Mouse (Mus musculus): ENCODE results near the gene Txndc17. TPM values are rescaled to one million over a fixed set of nuclear protein-coding genes. Genes with fewer than 3 reads are reported as not detected.
A peak's percentile ranks its signal among the peaks of the same experiment; 100 is the strongest.
"Not testable (repeated sequence)": the region's sequence is repeated elsewhere in the genome, so short reads cannot be mapped to it uniquely, and the experiment has no call there.

The Txndc17 gene
- polyA plus RNA-seq (2014; fragmentation: Nextera tagmentation; extraction: Ambion mirVana): 197 and 203 TPM in 2 replicates

DNA sequence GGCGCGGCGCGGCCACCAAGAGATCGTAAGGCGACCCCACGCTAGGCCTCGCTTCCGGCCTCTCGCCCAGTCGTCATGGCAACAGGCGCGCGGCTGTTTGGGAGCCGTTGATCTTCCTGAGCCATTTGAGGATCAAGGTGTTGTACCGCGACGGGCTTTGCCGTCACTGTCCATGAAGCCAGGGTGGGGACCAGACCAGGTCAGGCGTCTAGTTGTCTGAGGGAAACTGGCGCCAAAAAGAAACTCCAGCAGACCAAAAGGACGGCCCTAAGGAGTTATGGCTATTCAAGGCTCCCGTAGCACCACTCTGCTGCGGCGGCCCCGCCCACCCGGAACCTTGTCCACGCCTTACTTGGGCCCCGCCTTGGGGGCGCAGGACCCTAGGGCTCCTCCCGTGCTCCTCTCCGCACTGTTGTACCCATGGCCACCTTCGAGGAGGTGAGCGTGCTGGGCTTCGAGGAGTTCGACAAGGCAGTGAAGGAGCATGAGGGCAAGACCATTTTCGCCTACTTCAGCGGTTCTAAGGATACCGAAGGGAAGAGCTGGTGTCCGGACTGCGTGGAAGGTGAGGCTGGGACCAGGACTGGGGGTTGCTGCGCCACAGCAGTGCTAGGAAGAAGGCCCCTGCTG lies at the start of gene Txndc17, which contains the start of gene 4933427D14Rik:
Gene Txndc17, plus strand, starts transcription at position 344 of the 630 bp plus-strand sequence.
Gene 4933427D14Rik, minus strand, starts transcription at position 256 of the 630 bp plus-strand sequence.
- DNase-seq (ENCODE audit: low spot score): peak; percentile 94
- ATAC-seq (ENCODE audit: low read depth): peak; percentile 96
- H3K36me3 ChIP-seq (ENCODE audit: control insufficient read depth, insufficient read depth, low read length): peaks cover 36% of the 10 kb centered on the region
- peaks cover 10% of the 10 kb centered on the region for H3K4me1 ChIP-seq (ENCODE audit: control insufficient read depth, insufficient read depth, low read length)
- H3K9ac ChIP-seq (ENCODE audit: low read depth, low read length): peak within 1 kb of the TSS; percentile 82
- peak within 1 kb of the TSS; percentile 86 for H3K4me2 ChIP-seq (ENCODE audit: low read depth, low read length)
- H3K9me3 ChIP-seq (ENCODE audit: control insufficient read depth, low read length): no peaks in the 10 kb centered on the region
- under 1% methylated on average over 42 of the region's 42 CpGs for WGBS
- H3K4me3 ChIP-seq (ENCODE audit: low read depth, low read length): peak within 1 kb of the TSS; percentile 81
- H3K27ac ChIP-seq (replicated peaks; ENCODE audit: low read depth, low read length): peak within 1 kb of the TSS; percentile 81
- no peaks in the 10 kb centered on the region for H3K27me3 ChIP-seq (replicated peaks; ENCODE audit: control insufficient read depth, insufficient read depth, low read length)

DNA sequence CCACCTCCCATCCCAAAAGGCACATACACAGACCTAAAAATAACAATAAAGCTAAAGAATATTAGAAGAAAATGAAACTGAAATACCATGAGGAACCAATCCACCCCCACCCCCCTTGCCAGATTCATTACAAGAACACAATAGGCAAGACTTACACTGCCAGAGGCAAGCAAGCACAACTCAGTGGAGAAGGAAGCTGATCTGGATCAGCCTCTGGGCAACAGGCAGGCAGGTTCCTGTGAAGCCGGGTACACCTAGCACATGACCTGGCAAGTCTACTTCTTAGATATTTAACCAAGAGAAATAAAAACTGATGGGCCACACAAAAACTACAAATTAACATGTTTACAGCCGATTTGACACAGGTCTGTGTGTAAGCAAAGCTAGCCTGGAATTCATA lies 44.1 kb upstream of the Txndc17 start:
- 70% methylated on average over 2 of the region's 2 CpGs for WGBS

DNA sequence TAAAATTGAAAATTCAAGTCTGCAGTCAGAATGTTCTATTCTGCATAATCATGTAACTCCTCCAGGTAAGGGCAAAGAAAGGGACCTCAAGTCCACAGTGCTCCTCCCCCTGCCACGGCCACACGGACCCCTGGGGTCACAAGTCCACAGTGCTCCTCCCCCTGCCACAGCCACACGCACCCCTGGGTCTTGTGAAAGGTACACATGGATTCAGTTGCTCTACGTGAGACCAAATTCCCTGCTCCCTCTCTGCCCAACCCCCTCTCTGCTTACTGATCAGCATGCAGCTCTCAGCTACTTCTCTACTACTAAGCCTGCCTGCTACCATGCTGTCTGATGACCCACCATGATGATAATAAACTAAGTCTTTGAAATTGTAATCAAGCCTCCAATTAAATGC lies 37.5 kb upstream of the Txndc17 start:
- ATAC-seq (ENCODE audit: low read depth) (no peak), DNase-seq (ENCODE audit: low spot score) (no peak)
- 79% methylated on average over 4 of the region's 4 CpGs for WGBS
- Histone ChIP-seq H3K36me3 (ENCODE audit: control insufficient read depth, insufficient read depth, low read length) (peaks cover 65% of the 10 kb centered on the region), H3K9ac (ENCODE audit: low read depth, low read length) (no peak overlapping the region), H3K9me3 (ENCODE audit: control insufficient read depth, low read length) (no peaks in the 10 kb centered on the region), H3K4me2 (ENCODE audit: low read depth, low read length) (no peak overlapping the region), H3K4me3 (ENCODE audit: low read depth, low read length) (no peak overlapping the region), H3K4me1 (ENCODE audit: control insufficient read depth, insufficient read depth, low read length) (no peaks in the 10 kb centered on the region), H3K27me3 (replicated peaks; ENCODE audit: control insufficient read depth, insufficient read depth, low read length) (no peaks in the 10 kb centered on the region), H3K27ac (replicated peaks; ENCODE audit: low read depth, low read length) (no peak overlapping the region)

More for the DNA sequence above, 44.1 kb upstream of the Txndc17 start:
- peak; percentile 19 for DNase-seq (ENCODE audit: low spot score)
- Histone ChIP-seq H3K4me1 (ENCODE audit: control insufficient read depth, insufficient read depth, low read length) (no peaks in the 10 kb centered on the region), H3K4me3 (ENCODE audit: low read depth, low read length) (no peak overlapping the region), H3K9ac (ENCODE audit: low read depth, low read length) (no peak overlapping the region), H3K27ac (replicated peaks; ENCODE audit: low read depth, low read length) (no peak overlapping the region), H3K27me3 (replicated peaks; ENCODE audit: control insufficient read depth, insufficient read depth, low read length) (no peaks in the 10 kb centered on the region), H3K9me3 (ENCODE audit: control insufficient read depth, low read length) (no peaks in the 10 kb centered on the region), H3K36me3 (ENCODE audit: control insufficient read depth, insufficient read depth, low read length) (peaks cover 55% of the 10 kb centered on the region), H3K4me2 (ENCODE audit: low read depth, low read length) (no peak overlapping the region)
- no peak for ATAC-seq (ENCODE audit: low read depth)

- not testable (repeated sequence) for H3K27ac ChIP-seq (replicated peaks; ENCODE audit: low read depth, low read length); H3K9me3 ChIP-seq (ENCODE audit: control insufficient read depth, low read length); H3K4me1 ChIP-seq (ENCODE audit: control insufficient read depth, insufficient read depth, low read length); DNase-seq (ENCODE audit: low spot score); H3K4me3 ChIP-seq (ENCODE audit: low read depth, low read length); H3K4me2 ChIP-seq (ENCODE audit: low read depth, low read length); ATAC-seq (ENCODE audit: low read depth); H3K27me3 ChIP-seq (replicated peaks; ENCODE audit: control insufficient read depth, insufficient read depth, low read length); H3K9ac ChIP-seq (ENCODE audit: low read depth, low read length)
- peaks cover 76% of the 10 kb centered on the region for H3K36me3 ChIP-seq (ENCODE audit: control insufficient read depth, insufficient read depth, low read length)
- WGBS: 76% methylated on average over 4 of the region's 4 CpGs
These were observed 35.4 kb upstream of the Txndc17 start for GRCm38 (mm10) chr11:72171906-72172305.

DNA sequence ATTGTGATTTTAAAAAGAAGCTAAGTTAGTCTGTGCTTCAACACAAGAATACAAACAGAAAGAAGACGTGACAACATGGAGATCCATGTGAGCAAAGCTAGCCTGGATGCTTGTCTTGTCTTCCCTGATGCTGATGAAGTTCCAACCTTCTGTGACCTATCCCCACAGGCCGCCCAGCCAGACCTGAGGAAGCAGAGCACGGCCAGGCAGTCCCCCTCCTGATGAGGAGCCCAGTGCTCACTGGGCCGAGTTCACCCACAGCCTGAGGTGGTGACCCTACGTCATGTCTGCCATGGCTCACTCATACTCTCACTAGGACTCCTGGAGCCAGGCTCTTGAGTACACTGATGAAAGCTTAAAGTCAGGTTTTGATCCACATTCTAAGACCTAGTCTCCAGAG lies 33.8 kb upstream of the Txndc17 start:
- no peak overlapping the region for H3K4me3 ChIP-seq (ENCODE audit: low read depth, low read length)
- peaks cover 79% of the 10 kb centered on the region for H3K36me3 ChIP-seq (ENCODE audit: control insufficient read depth, insufficient read depth, low read length)
- no peak overlapping the region for H3K27ac ChIP-seq (replicated peaks; ENCODE audit: low read depth, low read length)
- no peak overlapping the region for H3K4me2 ChIP-seq (ENCODE audit: low read depth, low read length)
- 85% methylated on average over 5 of the region's 5 CpGs for WGBS
- DNase-seq (ENCODE audit: low spot score) (no peak), ATAC-seq (ENCODE audit: low read depth) (no peak)
- H3K27me3 ChIP-seq (replicated peaks; ENCODE audit: control insufficient read depth, insufficient read depth, low read length): no peaks in the 10 kb centered on the region
- H3K4me1 ChIP-seq (ENCODE audit: control insufficient read depth, insufficient read depth, low read length): no peaks in the 10 kb centered on the region
- no peaks in the 10 kb centered on the region for H3K9me3 ChIP-seq (ENCODE audit: control insufficient read depth, low read length)
- no peak overlapping the region for H3K9ac ChIP-seq (ENCODE audit: low read depth, low read length)

GRCm38 (mm10) chr11:72174721-72175120 lies 32.6 kb upstream of the Txndc17 start:
- no peaks in the 10 kb centered on the region for H3K4me1 ChIP-seq (ENCODE audit: control insufficient read depth, insufficient read depth, low read length)
- 94% methylated on average over 6 of the region's 6 CpGs for WGBS

DNA sequence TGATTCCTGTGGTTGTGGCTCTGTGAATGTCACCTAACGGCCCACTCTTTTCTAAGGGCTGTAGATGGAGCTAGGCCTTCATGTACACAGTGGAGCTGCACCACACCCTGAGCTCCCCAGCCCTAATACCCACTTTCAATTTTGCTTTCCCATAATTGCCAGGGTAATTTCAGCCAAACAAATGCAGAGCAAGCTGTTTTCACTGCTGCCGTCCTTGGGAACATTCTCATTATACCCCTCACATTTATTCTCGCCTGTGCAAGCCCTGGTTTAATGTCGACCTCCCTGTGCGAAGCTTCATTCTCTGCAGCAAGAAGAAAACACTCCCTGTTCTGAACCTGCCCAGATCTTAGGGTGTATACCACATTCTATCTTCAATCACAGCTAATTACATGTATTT lies 31.4 kb upstream of the Txndc17 start:
- Histone ChIP-seq H3K27me3 (replicated peaks; ENCODE audit: control insufficient read depth, insufficient read depth, low read length) (no peaks in the 10 kb centered on the region), H3K4me3 (ENCODE audit: low read depth, low read length) (no peak overlapping the region), H3K9me3 (ENCODE audit: control insufficient read depth, low read length) (no peaks in the 10 kb centered on the region), H3K27ac (replicated peaks; ENCODE audit: low read depth, low read length) (no peak overlapping the region), H3K4me2 (ENCODE audit: low read depth, low read length) (no peak overlapping the region), H3K36me3 (ENCODE audit: control insufficient read depth, insufficient read depth, low read length) (peaks cover 79% of the 10 kb centered on the region), H3K9ac (ENCODE audit: low read depth, low read length) (no peak overlapping the region), H3K4me1 (ENCODE audit: control insufficient read depth, insufficient read depth, low read length) (no peaks in the 10 kb centered on the region)
- DNase-seq (ENCODE audit: low spot score) (no peak), ATAC-seq (ENCODE audit: low read depth) (no peak)
- WGBS: 86% methylated on average over 5 of the region's 5 CpGs

More at GRCm38 (mm10) chr11:72174721-72175120, 32.6 kb upstream of the Txndc17 start:
- ATAC-seq (ENCODE audit: low read depth): no peak
- Histone ChIP-seq H3K36me3 (ENCODE audit: control insufficient read depth, insufficient read depth, low read length) (peaks cover 78% of the 10 kb centered on the region), H3K4me2 (ENCODE audit: low read depth, low read length) (no peak overlapping the region), H3K27me3 (replicated peaks; ENCODE audit: control insufficient read depth, insufficient read depth, low read length) (no peaks in the 10 kb centered on the region), H3K9me3 (ENCODE audit: control insufficient read depth, low read length) (no peaks in the 10 kb centered on the region), H3K9ac (ENCODE audit: low read depth, low read length) (no peak overlapping the region), H3K27ac (replicated peaks; ENCODE audit: low read depth, low read length) (no peak overlapping the region), H3K4me3 (ENCODE audit: low read depth, low read length) (no peak overlapping the region)
- DNase-seq (ENCODE audit: low spot score): no peak

DNA sequence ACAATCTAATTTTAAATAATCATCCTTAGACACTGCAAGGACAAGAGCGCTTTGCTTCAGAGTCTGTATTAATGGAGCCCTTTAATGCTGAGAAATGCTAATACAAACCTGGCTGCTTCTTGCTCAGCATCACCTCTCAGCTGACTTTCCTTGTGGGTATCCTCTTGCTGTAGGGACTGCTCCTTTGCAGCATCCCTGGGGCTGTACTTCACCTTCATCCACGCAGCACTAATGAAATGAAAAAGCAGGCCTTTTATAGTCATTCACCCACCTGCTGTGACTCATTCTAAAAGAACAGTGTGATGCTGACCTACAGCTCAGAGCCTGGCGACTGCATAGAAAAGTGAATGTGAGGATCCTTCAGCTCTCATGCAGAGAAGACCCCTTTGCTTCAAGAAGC lies 30.8 kb upstream of the Txndc17 start:
- peaks cover 85% of the 10 kb centered on the region for H3K36me3 ChIP-seq (ENCODE audit: control insufficient read depth, insufficient read depth, low read length)
- no peaks in the 10 kb centered on the region for H3K4me1 ChIP-seq (ENCODE audit: control insufficient read depth, insufficient read depth, low read length)
- no peak overlapping the region for H3K4me2 ChIP-seq (ENCODE audit: low read depth, low read length)
- no peak overlapping the region for H3K4me3 ChIP-seq (ENCODE audit: low read depth, low read length)
- no peak for ATAC-seq (ENCODE audit: low read depth)
- no peak for DNase-seq (ENCODE audit: low spot score)
- WGBS: 65% methylated on average over 3 of the region's 3 CpGs
- no peaks in the 10 kb centered on the region for H3K27me3 ChIP-seq (replicated peaks; ENCODE audit: control insufficient read depth, insufficient read depth, low read length)
- no peak overlapping the region for H3K27ac ChIP-seq (replicated peaks; ENCODE audit: low read depth, low read length)
- H3K9me3 ChIP-seq (ENCODE audit: control insufficient read depth, low read length): no peaks in the 10 kb centered on the region
- no peak overlapping the region for H3K9ac ChIP-seq (ENCODE audit: low read depth, low read length)

DNA sequence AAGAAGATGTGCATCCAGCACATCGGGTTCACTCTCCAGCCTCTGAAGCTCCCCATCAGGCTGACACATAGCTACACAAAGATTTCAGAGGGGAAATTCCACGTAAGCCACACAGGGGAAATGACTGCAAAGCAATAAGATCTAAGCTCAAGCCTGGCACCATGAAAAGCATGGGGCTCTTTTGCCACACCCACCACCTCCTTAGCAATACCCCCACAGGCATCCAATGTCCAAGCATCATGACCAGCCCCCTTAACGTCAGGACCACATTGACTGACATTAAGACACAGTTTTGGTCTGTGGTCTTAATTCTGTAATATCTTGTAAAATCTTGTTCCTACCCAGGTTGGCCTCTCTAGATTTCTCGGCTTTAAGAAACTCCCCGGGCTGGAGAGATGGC lies 26.8 kb upstream of the Txndc17 start:
- 90% methylated on average over 5 of the region's 5 CpGs for WGBS
- DNase-seq (ENCODE audit: low spot score) (no peak), ATAC-seq (ENCODE audit: low read depth) (no peak)
- Histone ChIP-seq H3K4me3 (ENCODE audit: low read depth, low read length) (no peak overlapping the region), H3K9ac (ENCODE audit: low read depth, low read length) (no peak overlapping the region), H3K9me3 (ENCODE audit: control insufficient read depth, low read length) (no peaks in the 10 kb centered on the region), H3K27ac (replicated peaks; ENCODE audit: low read depth, low read length) (no peak overlapping the region), H3K27me3 (replicated peaks; ENCODE audit: control insufficient read depth, insufficient read depth, low read length) (no peaks in the 10 kb centered on the region), H3K36me3 (ENCODE audit: control insufficient read depth, insufficient read depth, low read length) (peaks cover 69% of the 10 kb centered on the region), H3K4me1 (ENCODE audit: control insufficient read depth, insufficient read depth, low read length) (no peaks in the 10 kb centered on the region), H3K4me2 (ENCODE audit: low read depth, low read length) (no peak overlapping the region)
